Mouse (Mus musculus) bone marrow, adult 2 months (tissue): ENCODE measurements around the gene Ttc23.

Experiments
- CTCF ChIP-seq: fragments of 200-500 bp; IDR thresholded peaks from 2 replicates; pipeline ENCODE4 v1.5.1; 2011; ENCODE audit warnings: low read length, control low read depth; ENCODE audit not compliant: control insufficient read depth, insufficient read depth
- POLR2A ChIP-seq: fragments of 200-500 bp; IDR thresholded peaks from 2 replicates; pipeline ENCODE4 v1.6.1; 2011; ENCODE audit warnings: low read depth, mild to moderate bottlenecking, control low read depth, low read length, borderline replicate concordance; ENCODE audit not compliant: control insufficient read depth

- TF ChIP-seq CTCF (no peak), POLR2A (no peak)
Observed at GRCm38 (mm10) chr7:67725016-67725415, 77.8 kb downstream of the Ttc23 start.
